Mouse (Mus musculus) heart, postnatal 36 days (tissue): ENCODE results near the gene Gckr. TPM values are rescaled to one million over a fixed set of nuclear protein-coding genes. Genes with fewer than 3 reads are reported as not detected.

Experiments
- DNase-seq, 2 experiments: peaks; one replicate each; pipeline ENCODE4 v3.0.0; 2021 to 2022
- intact Hi-C: fragments of 180-260 bp; cut with DNase I; formaldehyde crosslinking; loops from one replicate; pipeline ENCODE4 v1.15.1; 2025
- total RNA-seq, 2 experiments: library from RNA; stranded (reverse); gene quantifications; 2 replicates each; pipeline ENCODE4 v1.2.3; 2021

Gckr gene
- total RNA-seq: not detected

- intact Hi-C loops: loop anchor here (10.0 kb wide), 1 partner anchor 242 kb away; the partner anchor contains the start of gene Cad
These were observed at the start of gene Gckr for GRCm38 (mm10) chr5:31297047-31297757. Gene Gckr, plus strand, starts transcription at chr5:31297443.

GRCm38 (mm10) chr5:31250716-31251115 lies 46.5 kb upstream of the Gckr start:
- DNase-seq: no peak
- intact Hi-C loops: no loop called here

More at GRCm38 (mm10) chr5:31297047-31297757, at the start of gene Gckr:
- no peak for DNase-seq

- intact Hi-C loops: no loop called here
- DNase-seq: no peak
These were observed 45.6 kb upstream of the Gckr start, which contains the start of gene Krtcap3 for GRCm38 (mm10) chr5:31251541-31252101. Gene Krtcap3, plus strand, starts transcription at chr5:31251691.

GRCm38 (mm10) chr5:31252151-31252550 lies 45.1 kb upstream of the Gckr start:
- intact Hi-C loops: no loop called here
- no peak for DNase-seq

GRCm38 (mm10) chr5:31252795-31253545 lies 44.3 kb upstream of the Gckr start:
- intact Hi-C loops: no loop called here
- no peak for DNase-seq

- intact Hi-C loops: no loop called here
- no peak for DNase-seq
These were observed 43.4 kb upstream of the Gckr start for GRCm38 (mm10) chr5:31253806-31254205.

- intact Hi-C loops: no loop called here
- peak; percentile 38 to 53 for DNase-seq
These were observed 42.8 kb upstream of the Gckr start for GRCm38 (mm10) chr5:31254452-31254851.

- intact Hi-C loops: no loop called here
- no peak for DNase-seq
These were observed 42.3 kb upstream of the Gckr start for GRCm38 (mm10) chr5:31254901-31255300.

- no peak for DNase-seq
- intact Hi-C loops: no loop called here
These were observed 41.9 kb upstream of the Gckr start for GRCm38 (mm10) chr5:31255381-31255780.

- intact Hi-C loops: no loop called here
- no peak for DNase-seq
These were observed 41.3 kb upstream of the Gckr start for GRCm38 (mm10) chr5:31255971-31256370.

GRCm38 (mm10) chr5:31257616-31258015 lies 39.6 kb upstream of the Gckr start:
- no peak for DNase-seq
- intact Hi-C loops: no loop called here

GRCm38 (mm10) chr5:31266101-31266500 lies 31.1 kb upstream of the Gckr start:
- intact Hi-C loops: no loop called here
- peak in 1 of 2 experiments; percentile 28 for DNase-seq

- DNase-seq: no peak
- intact Hi-C loops: no loop called here
These were observed 29.6 kb upstream of the Gckr start for GRCm38 (mm10) chr5:31267686-31268085.

GRCm38 (mm10) chr5:31273018-31273417 lies 24.2 kb upstream of the Gckr start:
- no peak for DNase-seq
- intact Hi-C loops: no loop called here

GRCm38 (mm10) chr5:31279245-31279988 lies 17.8 kb upstream of the Gckr start:
- intact Hi-C loops: no loop called here
- DNase-seq: no peak

- DNase-seq: no peak
- intact Hi-C loops: no loop called here
These were observed 9.0 kb upstream of the Gckr start for GRCm38 (mm10) chr5:31288225-31288624.

- DNase-seq: no peak
- intact Hi-C loops: no loop called here
These were observed 8.6 kb upstream of the Gckr start for GRCm38 (mm10) chr5:31288655-31289054.

- intact Hi-C loops: loop anchor here (2.0 to 10.0 kb wide), 4 partner anchors 49 to 235 kb away; partner anchors contain the start of genes Cad, Eif2b4, Gm9970 and Nrbp1
These were observed 7.5 kb upstream of the Gckr start for GRCm38 (mm10) chr5:31289626-31290230.

GRCm38 (mm10) chr5:31290521-31291360 lies 6.5 kb upstream of the Gckr start, which contains the start of gene Ift172:
Gene Ift172, minus strand, starts transcription at chr5:31291116.
- intact Hi-C loops: loop anchor here (2.0 to 10.0 kb wide), 4 partner anchors 50 to 236 kb away; partner anchors contain the start of genes Cad, Eif2b4, Gm9970 and Nrbp1
- peak; percentile 92 to 94 for DNase-seq

More at GRCm38 (mm10) chr5:31289626-31290230, 7.5 kb upstream of the Gckr start:
- DNase-seq: no peak
